ENCODE assay signal across 7 mouse cellular contexts in the genomic region with DNA sequence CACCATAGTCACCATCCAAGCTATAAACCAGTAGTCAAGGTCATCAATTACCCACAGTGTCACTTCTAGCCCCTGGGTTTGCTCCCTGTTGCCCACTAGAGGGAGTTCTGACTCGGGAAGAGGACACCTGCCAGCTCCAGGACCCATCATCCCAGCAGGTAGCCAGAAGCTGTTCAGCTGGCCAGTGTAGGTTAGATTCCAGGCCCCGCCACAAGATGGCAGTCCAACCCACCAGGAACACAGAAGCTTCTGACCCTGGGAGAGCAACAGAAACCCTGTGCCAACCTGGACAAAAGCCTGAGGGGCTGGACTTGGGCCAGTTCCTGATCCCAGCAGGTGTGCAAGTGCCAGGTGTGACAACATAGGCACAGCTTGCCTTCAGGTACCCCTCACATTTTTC. TPM values are rescaled to one million over a fixed set of nuclear protein-coding genes. Genes with fewer than 3 reads are reported as not detected.
DNase-seq lines count a peak whose midpoint lies in the region; ATAC-seq lines count a peak whose summit lies in the region.

No protein-coding gene starts in this region.

- intact Hi-C loops in left cerebral cortex, postnatal 10 days (cut with DNase I), result loop anchor here (1.0 to 10.0 kb wide), 2 partner anchors 142 to 214 kb away; no protein-coding TSS in a partner anchor

- peak; percentile 71 for DNase-seq in T-cell, adult 2 months (ENCODE audit: low spot score)
- peak; percentile 98 for DNase-seq in cerebellum, adult 11-12 months
- DNase-seq in frontal cortex, postnatal 10 days (ENCODE audit: low spot score in 2 of 2), result peak; percentile 68 to 77
- peak; percentile 84 for DNase-seq in induced T-regulatory cell, adult 2 months (ENCODE audit: low read depth)
- DNase-seq in left cerebral cortex, postnatal 10 days (ENCODE audit: extremely low spot score in 1 of 2, low spot score in 2 of 2), result peak; percentile 70 to 81
- peak; percentile 53 to 67 for DNase-seq in spleen, postnatal 14 days (ENCODE audit: low spot score in 2 of 2)

- ATAC-seq in monocyte, adult 5-6 weeks (replicated peaks; ENCODE audit: insufficient number of reproducible peaks, low FRiP score, low TSS enrichment, poor library complexity, severe bottlenecking), result peak; percentile 44; the same call in 1 of the 2 replicates

RNA-seq across cellular contexts. Expression of a gene that starts 3.2 kb away (rescaled TPM):
- total RNA-seq in left cerebral cortex, postnatal 10 days (2021), result 10 to 100 TPM; 52.9 to 53.4 TPM
- total RNA-seq in monocyte, adult 5-6 weeks (2017), result 0.11 to 0.19 TPM in 2 of 3 replicates, not detected in the other

RNA-seq across cellular contexts. Expression of a gene that starts 16.8 kb away (rescaled TPM):
- total RNA-seq in left cerebral cortex, postnatal 10 days (2021), result not detected
- total RNA-seq in monocyte, adult 5-6 weeks (2017), result not detected in 3 replicates

Comparison
In these comparisons a context has a peak if more than half of its experiments do, and no peak if none do; other contexts are left out.
1. Peak in every context shown above with its lines: DNase-seq and ATAC-seq.
2. RNA of a gene that starts 3.2 kb away (total RNA-seq): 52.9 to 53.4 TPM in left cerebral cortex, postnatal 10 days; 0.11 to 0.19 TPM in monocyte, adult 5-6 weeks; every median in the first group is over 10 times any median in the second.